Mouse (Mus musculus) lung, postnatal 4 days (tissue): ENCODE data around the gene Cep104.

Experiments
- DNase-seq, 2 experiments: peaks; one replicate each; pipeline ENCODE4 v3.0.0; 2021

Gene Cep104

DNA sequence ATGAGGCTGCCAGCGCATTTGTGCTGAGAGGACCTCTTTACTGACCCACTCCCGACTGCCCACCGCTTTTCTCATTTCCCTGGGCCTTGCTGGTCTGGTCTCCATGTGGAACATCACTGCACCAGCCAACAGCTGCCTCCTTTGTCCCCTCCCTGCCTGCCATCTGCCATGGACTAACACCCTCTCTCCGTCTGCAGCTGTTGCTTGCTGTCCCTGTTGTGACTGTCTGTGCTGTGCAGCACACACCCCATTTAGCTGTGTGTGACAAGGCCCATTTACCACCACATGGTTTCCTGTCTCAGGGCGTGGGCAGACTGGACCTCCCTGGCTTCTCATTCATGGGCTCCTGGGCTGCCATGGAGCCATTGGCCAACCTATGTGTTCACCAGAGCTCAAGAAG, 30.5 kb downstream of the Cep104 start:
- DNase-seq, result no peak

DNA sequence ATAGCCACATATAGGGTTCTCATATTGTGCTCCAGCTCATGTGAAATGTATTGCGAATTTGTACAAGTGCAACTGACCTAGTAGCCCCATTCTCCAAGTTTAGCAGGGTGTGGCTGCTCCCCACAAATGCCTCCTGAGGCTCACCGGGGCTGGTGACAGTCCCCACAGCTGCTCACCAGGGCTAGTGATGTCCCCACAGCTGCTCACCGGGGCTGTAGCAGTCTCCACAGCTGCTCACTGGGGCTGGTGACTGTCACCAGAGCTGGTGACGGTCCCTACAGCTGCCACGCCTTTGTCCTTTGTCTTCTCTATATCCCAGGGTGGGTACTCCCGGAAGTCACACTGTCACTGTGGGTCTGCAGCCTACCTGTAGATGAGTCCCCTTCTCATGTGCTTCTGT, 31.3 kb downstream of the Cep104 start:
- DNase-seq, result no peak

DNA sequence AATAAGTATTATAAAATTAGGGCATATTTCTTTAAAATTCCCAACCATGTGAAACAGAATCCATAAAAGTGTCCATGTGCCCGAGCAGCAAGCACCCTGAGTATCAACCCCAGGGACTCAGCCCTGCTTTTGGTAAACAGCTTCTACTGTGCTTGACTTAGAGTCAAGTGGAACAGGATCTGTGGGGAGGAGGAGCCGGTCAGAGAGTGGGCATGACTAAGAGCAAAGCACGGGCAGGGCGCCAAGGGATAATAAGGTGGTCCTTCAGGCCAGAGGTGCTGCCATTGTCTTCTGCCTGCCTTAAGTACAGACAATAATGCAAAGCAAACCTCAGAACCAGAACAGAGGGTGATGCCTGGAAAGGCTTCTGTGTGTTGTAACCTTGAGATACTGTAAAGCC, 32.8 kb downstream of the Cep104 start:
- DNase-seq, result peak; percentile 56 to 73

DNA sequence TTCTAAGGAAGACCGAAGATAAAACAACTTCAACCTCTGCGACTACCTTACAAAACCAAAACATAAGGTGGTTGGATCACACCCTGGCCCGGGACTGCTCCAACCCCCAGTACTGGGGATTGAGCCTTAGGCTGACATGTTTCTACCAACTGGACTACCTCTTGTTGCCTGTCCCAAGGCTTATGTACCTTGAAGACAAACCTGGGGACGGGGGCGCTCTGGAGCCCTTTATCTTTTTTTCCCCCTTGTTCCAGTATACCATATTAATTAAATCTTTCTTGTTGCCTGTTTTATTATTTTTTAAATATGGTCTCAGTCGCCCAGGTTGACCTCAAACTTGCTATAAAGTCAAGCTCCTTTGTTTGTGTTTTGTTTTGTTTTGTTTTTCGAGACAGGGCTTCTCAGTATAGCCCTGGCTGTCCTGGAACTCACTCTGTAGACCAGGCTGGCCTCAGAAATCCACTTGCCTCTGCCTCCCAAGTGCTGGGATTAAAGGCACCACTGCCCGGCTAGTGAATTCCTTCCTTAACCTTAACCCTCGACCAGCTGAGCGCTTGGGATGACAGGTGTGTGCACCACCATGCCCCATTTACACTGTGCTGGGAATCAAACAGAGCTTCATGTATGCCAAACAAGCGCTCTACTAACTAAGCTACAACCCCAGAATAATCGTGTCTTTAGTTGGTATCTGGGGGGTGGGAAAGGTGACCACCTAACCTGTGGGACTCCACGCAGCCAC, 36.1 kb downstream of the Cep104 start:
- DNase-seq, result no peak

DNA sequence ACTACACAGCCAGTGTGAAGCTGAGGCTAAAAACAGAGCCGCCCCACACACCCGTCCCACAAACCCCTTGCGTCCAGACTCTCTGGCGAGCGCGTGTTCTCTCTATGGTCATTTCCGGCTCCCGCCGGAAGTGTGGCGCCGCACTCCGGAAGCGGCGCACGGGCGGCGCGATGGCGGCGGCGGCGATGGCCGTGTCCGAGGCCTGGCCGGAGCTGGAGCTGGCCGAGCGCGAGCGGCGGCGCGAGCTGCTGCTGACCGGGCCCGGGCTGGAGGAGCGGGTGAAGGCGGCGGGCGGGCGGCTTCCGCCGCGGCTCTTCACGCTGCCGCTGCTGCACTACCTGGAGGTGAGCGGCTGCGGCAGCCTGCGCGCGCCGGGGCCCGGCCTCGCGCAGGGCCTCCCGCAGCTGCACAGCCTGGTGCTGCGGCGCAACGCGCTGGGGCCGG, 36.7 kb downstream of the Cep104 start, which contains the start of gene Lrrc47:
Gene Lrrc47 (plus strand): TSS at position 86 of the 444 bp plus-strand sequence.
- DNase-seq, result peak; percentile 88 to 90

DNA sequence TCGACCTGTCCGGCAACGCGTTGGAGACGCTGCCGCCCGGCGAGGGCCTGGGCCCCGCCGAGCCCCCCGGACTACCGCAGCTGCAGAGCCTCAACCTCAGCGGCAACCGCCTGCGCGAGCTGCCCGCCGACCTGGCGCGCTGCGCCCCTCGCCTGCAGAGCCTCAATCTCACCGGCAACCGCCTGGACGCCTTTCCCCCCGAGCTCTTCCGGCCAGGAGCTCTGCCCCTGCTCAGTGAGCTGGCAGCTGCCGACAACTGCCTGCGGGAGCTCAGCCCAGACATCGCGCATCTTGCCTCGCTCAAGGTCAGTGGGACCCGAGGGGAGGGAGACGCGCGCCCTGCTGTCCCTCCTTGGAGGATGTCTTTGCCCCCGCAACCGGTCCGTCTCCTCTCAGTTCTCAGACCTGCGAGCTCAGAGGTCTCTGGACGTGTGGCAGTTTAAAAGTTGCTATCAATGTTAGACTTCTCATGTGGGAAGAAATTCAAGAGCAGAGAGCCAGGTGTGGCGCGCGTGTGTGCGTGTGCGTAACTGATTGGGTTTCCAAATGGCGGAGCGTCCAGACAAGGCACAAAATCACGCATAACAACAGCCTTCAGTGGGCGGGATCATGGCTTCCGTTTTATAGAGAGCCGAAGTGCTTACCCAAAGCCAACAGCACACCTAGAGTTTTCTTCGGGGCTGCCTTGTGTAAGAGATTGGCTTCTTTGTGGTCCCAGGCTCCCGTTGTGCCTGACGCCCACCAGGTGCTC, 37.3 kb downstream of the Cep104 start:
- DNase-seq, result peak; percentile 26 to 43

DNA sequence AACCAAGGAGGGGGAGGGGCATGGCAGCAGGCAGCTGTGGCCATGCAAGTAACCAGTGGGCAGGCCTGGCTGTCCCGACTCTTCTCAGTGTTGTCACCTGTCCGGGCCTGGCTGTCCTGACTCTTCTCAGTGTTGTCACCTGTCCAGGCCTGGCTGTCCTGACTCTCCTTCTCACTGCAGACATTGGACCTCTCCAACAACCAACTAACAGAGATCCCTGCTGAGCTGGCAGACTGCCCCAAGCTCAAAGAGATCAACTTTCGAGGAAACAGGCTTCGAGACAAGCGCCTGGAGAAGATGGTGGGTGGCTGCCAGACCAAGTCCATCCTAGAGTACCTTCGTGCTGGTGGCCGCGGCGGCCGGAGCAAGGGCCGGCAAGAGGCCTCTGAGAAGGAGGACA, 40.5 kb downstream of the Cep104 start:
- no peak for DNase-seq

DNA sequence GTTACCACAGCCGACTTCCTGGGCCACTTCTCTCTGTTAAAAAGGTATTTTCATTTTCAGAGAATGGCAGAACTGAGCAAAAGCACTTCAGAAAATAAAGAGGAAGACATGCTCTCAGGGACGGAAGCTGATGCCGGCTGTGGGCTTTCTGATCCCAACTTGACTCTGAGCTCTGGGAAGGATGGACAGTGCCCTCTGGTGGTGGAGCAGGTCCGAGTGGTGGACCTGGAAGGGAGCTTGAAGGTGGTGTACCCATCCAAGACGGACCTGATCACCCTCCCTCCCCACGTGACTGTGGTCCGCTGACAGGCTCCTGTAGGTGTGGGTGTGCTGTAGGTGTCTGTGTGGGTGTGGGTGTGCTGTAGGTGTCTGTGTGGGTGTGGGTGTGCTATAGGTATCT, 44.6 kb downstream of the Cep104 start:
- DNase-seq, result peak; percentile 57 to 64

DNA sequence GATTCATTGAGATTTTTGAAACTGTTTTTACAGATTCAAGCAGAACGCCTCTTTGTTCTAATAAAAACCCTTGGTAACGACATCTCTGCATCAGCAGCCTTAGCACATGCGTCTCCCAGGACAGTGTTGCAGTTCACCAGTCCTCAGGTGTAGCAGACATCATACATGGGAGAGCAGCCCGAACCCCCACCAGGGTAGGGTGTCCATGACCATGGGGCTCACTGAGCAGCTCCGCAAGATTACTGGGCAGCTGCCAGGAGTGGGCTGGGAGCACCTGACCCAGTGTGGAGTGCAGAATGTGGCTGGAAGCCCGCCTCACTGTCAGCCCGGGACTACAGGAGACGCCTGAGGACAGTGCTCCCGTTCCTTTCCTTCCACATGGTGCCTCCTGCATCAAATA, 46.4 kb downstream of the Cep104 start:
- DNase-seq, result no peak

DNA sequence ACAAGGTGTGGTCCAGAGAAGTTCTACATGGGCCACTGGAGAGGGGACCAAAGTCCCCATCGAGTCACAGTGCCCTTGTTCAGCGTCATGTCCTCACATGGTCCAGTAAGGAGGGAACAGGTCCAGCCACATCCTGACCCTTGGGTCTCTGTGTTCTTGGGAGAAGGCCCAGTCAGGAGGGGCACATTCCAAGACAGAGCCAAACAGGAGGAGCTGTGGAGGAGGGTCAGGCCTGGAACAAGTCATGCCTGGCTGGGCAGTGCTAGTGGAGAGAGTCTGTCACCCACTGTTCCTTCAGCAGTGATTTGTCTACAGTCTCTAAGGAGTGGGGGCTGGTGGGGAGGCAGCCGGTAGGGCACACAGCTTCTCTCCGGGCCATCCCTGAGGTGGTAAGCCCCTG, 47.4 kb downstream of the Cep104 start:
- DNase-seq, result peak; percentile 58 to 82

DNA sequence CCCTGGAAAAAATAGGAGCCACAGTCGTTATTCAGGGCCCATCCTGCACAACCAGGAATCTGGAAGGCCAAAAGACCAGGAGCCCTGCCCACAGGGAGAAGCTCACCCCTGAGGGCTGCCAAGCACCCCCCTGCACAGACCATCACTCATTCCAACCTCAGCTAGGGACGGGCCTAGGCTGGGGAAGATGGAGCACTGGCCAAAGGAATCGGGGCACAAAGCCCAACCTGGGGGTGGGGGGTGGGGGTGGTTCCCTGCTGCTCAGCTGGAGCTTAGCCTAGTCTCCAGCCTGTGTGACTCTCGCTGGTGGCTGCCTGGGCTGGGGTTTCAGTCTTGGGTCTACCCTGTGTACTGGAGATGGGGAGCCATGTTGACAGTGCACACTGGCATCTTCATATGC, 47.9 kb downstream of the Cep104 start:
- DNase-seq, result no peak

DNA sequence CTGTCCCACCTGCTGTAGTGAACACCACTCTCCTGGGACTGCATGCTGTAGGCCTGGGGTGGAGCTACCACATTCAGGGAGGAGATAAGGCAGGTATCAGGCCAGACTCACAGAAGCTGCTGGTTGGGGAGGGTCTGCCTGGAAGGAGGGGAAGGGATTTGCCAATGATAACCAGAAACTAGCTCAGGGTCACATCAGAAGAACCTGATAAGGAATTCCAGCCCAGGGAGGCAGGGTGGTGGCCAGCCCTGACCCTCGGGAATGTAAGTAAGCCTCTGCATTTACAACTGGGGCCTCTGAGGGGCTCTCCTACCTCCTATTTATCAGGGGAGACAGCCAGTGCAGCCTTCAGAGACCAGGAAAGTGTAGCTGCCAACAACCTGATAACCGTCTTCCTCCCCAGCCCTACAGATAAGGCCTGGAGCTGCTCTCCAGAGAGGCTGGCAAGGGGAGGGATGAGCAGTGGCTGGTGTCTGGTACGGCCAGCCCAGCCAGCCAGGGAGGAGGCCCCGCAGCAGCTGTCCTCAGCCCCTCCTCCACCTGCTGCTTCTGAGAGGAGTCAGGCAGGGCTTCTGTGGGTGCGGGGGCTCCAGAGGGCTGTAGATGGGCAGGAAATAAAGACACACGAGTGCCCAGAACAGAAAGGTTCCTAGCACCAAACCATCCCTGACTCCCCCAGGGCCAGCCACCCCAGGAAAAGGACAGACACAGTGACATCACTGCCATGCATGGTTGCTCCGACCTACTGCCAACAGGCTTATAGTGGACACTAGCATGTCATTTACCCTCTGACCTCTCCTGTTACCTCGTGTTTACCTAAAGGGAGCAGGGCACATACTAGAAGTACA, 49.0 kb downstream of the Cep104 start:
- DNase-seq, result no peak

DNA sequence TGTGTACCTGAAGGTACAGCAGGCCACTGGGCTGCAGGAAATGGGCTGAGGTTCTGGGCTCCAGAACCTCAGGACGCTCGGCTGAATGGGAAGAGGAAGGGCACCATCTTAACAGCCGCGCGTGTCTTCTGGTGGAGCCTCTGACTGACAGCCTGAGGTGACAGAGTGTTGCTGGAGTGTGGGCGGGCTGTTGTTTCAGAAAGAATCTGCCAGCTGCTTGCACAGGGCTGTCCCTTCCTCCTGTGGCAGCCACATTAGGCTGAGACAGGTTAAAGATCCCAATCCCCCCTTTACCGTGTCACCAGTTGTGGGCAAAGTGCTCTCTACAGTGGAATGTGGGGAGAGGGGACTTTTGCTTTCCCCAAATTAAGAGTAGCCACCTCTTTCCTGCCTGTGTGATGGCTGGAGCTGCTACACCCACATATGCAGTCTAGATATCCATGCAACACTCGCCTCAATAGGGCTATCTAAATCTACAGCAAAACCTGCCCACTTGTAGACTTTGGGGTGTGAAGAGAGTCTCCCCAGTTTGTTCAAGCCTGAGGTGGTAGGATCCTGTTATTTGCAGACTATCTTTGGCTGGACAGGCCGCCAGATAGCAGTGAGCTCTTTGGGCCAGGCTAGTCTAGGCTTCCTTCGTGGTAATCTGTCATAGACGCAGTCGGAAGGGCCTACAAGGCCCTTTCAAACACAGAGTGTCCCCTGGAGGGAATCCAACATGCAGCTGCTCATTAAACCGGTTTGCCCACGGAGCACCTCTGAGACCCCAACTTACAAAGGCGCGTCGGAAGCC, 49.9 kb downstream of the Cep104 start:
- no peak for DNase-seq

DNA sequence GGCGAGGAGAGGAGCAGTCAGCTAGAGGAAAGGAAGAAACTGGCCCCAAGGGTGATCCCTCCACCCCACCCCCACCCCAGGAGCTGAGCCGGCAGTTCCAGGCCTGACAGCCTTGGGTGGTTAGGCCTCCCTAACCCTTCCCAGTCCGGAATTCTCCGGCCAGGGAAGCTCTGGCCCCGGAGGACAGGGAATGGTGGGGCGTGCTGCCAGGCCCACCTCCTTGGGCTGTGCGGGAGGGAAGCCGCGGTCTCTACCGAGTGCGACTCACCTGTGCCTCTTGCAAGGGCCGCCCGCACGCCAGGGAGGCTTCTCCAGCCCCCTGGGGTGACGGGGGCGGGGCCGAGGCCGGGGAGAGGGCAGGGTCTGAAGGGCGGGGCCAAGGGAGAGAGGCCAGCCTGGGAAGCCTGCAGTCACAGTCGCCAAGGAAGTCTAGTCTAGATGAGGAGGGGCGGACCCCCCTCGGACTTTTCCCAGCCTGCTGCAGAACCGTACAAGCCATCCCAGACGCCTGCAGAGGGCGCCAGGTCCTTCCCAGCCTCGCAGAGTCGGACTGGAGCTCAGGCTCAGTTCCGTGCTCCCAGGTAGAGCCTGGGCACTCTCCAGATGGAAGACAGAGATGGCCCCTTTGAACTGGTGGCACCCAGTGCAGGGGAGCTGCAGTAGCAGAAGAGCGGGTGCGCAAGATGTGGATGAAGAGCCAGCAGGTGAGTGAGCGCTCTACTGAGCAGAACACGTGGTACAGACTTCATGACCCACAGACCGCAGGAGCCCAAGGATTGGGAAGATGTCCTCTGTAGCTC, 50.8 kb downstream of the Cep104 start, which contains the start of gene Smim1:
Gene Smim1 (minus strand): TSS at position 590 of the 800 bp plus-strand sequence.
- DNase-seq, result peak; percentile 85 to 92

DNA sequence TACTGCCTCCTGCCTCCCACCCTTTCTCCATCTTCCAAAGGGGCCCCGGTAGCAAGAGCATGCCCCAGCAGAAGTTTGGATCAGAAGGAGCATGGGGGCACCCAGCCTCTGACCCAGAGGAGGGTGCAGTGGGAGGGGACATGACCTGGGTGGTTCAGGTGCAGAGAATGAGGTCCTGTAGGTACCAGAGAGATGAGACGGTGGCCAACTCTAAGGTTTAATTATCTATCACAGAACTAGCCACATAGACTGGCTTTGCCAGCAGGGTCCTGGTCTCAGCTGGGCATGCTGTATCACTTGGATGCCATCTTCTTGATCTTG, 51.4 kb downstream of the Cep104 start:
- no peak for DNase-seq

DNA sequence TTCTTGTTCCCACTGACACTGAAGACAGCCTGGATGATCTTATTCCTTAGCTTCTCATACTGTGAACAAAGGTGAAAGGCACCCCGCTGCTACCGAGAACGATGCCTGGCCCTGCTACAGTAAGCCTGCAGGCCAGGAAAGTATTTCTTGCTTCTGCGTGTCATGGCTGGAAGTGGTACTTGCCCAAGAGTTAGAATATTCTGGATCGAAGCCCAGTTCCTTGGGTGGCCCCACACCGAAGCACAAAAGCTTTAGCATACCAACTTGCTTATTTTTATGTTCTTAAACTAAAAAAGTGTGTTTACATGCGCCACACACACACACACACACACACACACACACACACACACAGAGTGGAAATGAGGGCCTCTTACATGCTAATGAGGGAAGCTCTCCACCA, 53.1 kb downstream of the Cep104 start:
- no peak for DNase-seq

DNA sequence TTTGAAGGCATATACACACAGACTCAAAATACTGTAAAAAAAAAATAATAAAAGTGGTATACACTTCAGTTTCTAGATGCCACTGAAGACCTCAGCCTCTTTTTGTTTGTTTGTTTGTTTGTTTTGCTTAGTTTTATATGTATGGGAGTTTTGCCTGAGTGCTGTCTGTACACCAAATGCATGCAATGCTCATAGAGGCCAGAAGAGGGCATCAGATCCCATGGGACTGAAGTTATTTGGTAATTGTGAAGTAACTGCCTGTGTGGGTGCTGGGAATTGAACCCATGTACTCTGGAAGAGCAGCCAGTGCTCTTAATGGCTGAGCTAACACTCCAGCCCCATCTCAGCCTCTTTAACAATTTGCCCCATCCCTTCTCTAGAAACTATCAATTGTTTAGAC, 53.7 kb downstream of the Cep104 start:
- no peak for DNase-seq

DNA sequence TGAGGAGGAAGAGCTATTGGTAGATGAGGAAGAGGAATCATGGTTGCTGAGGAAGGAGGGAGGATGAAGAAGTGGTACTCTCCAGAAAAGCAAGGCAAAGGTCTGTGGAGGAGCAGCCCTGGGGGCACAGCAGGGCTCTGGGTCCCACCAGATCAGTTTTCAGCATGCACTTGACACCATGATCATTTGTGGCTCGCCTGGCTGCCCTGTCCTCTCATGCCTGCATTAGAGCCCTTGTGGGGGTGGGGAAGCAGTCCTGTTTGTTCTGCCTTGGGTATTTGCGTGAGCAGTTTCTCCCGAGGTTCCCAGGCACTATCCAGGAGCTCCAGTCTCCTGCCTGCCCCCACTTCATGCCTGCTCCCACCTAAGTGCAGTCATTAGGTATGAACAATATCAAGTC, 62.1 kb downstream of the Cep104 start:
- no peak for DNase-seq

DNA sequence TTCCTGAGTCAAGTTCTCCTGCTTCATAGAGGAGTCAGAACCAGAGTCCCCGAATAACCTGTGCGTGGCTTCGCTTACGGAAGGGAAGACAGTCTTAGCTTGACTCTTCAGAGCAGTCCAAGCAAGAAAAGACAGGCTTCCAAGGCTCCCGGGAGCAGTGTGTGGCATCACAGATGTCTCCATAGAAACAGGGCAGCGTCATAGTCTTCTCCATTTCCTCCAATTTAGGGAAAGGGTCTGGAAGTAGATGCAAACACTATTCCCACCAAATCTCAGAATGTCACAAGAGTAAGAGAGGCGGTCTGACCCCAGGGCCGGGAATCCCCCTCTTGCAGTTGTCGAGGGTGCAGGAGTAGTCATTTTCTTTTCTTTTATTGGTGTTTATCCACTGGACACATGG, 67.6 kb downstream of the Cep104 start, which contains the start of gene Ccdc27:
Gene Ccdc27 (minus strand): TSS at position 101 of the 400 bp plus-strand sequence.
- no peak for DNase-seq

DNA sequence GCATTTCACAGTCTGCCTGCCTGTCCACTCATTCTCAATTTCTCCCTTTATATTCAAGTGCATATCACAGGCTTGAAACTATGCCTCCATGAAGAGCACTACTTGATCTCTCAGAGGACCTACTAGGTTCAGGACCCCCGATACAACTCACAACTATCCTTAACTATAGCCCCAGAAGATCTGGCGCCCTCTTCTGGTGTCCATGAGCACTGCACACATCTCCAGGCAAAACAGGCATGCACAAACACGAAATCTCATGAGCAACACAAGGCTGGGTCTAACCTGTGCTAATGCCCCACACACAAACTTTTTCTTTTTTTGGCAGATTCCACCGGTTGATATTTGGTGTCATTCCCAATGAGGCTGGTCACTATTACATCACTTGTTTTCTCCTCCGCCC, 70.8 kb downstream of the Cep104 start:
- DNase-seq, result no peak

DNA sequence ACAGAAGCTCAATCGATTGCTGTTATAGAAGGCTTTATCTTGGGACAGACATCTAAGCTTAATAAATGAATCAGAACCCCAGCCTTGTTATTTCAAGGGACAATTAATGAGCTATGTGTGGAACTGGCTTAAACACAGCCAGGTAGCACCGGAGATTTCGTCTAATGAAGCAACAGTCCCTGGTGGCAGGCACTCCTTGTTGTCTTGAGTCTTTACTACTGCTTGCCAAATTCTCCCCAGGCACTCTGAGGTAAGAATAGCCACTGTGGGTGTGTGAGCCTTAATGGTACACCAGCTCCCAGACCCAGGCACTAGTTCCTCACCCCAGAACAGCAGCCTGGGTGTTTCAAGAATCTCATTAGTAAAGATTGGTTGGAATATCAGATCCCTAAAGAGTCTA, 76.4 kb downstream of the Cep104 start:
- DNase-seq, result no peak

DNA sequence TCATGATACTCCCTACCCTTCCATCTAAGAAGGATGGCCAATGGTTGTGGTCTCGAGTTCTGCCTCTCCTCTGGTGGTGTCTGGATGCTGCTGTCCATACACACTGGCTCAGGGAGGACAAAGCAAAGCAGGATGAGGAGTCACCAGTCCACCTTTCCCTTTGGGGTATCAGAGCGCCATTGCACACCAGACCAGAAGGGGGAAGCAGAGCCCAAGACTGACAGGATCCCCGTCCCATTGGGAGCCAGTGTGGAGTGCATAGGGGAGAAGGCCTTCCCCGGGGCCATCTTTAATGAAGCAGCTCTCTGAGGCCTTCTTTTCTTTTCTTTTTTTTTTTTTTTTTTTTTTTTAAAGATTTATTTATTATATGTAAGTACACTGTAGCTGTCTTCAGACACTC, 78.1 kb downstream of the Cep104 start:
- no peak for DNase-seq
